Mouse (Mus musculus) megakaryocyte-erythroid progenitor cell, adult 5-6 weeks (primary cell): Measurements from ENCODE around the gene Olfr1136. TPM values are rescaled to one million over a fixed set of nuclear protein-coding genes. Genes with fewer than 3 reads are reported as not detected.

Source experiments
- ATAC-seq: replicated peaks from 2 replicates; pipeline ENCODE4 v1.8.0; 2016; ENCODE audit warnings: mild to moderate bottlenecking, inconsistent platforms; ENCODE audit not compliant: severe bottlenecking, poor library complexity, low FRiP score, low TSS enrichment
- total RNA-seq, 2 experiments: library from RNA; stranded (forward) in 1 of 2; stranded (reverse) in 1 of 2; fragments of 200-1000, 215-1000 nt in 1 of 2; fragments of >200 nt in 1 of 2; fragmentation: Nextera tagmentation in 1 of 2; gene quantifications; 2 replicates each; pipeline ENCODE4 v1.2.3; 2014 to 2017

Olfr1136 gene
- total RNA-seq (2014; fragmentation: Nextera tagmentation) (not detected in 2 replicates), total RNA-seq (2017) (not detected in 2 replicates)

- ATAC-seq: no peak
Measured at GRCm38 (mm10) chr2:87693847-87694246, at the start of gene Olfr1136. TSS of gene Olfr1136 (minus strand) at chr2:87693947.

- no peak for ATAC-seq
Measured at GRCm38 (mm10) chr2:87743452-87743851, 49.7 kb upstream of the Olfr1136 start, which contains the start of gene Olfr1140. TSS of gene Olfr1140 (plus strand) at chr2:87743752.

DNA sequence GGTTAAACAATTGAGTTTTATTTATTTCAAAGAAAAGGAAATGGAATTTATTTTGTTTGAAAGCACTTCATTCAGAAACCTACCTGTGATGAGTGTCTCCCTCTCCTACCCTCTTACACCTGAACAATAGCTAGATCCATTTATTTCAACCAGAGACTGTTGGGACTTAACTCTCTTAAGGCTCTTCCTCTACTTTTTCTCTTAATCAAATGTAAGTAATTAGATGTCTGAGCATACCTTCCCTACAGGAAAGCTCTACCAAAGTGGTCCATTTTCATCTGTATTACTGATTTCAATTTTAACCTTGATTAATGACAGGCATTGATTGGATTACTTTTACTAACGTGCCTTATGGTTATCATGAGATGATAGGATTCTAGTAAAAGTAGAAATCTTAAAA is 46.1 kb upstream of the Olfr1136 start, which contains the start of gene Olfr1138:
Olfr1138 (minus strand) TSS at position 101 of the 400 bp plus-strand sequence.
- ATAC-seq: no peak

GRCm38 (mm10) chr2:87713079-87713478 is 19.3 kb upstream of the Olfr1136 start, which contains the start of gene Olfr1137:
TSS of gene Olfr1137 (minus strand) at chr2:87713179.
- ATAC-seq: no peak

- ATAC-seq: no peak
Measured at GRCm38 (mm10) chr2:87673564-87673963, 20.2 kb downstream of the Olfr1136 start, which contains the start of gene Olfr1135. TSS of gene Olfr1135 (minus strand) at chr2:87673664.

DNA sequence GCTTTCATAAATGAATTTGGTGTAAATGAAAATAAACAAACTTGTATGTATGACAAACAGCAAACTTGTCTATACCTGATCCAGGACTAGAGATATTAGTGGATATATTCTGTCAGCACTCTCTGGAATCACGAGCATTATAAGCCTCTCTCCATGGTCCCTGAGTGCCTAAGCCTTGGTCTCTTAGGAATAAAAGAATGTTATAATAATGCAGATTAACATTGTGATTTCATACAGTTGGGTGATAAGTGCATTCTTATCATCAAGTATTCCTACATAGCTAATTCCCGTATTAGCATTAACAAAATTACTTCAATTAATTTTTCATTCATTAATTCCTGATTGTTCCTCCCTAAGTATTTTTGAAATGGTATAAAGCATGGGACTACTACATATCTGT is 35.4 kb downstream of the Olfr1136 start, which contains the start of gene Olfr1134:
Olfr1134 (minus strand) TSS at position 101 of the 400 bp plus-strand sequence.
- ATAC-seq: no peak

- no peak for ATAC-seq
Measured at GRCm38 (mm10) chr2:87647274-87647673, 46.5 kb downstream of the Olfr1136 start, which contains the start of gene Olfr1133. TSS of gene Olfr1133 (minus strand) at chr2:87647374.

Other genes starting within 250 kb of the Olfr1136 start
- not detected in 2 replicates for gene Olfr1126, start 240.0 kb downstream of the Olfr1136 start, total RNA-seq (2014; fragmentation: Nextera tagmentation)
- gene Olfr1126, start 240.0 kb downstream of the Olfr1136 start, total RNA-seq (2017): not detected in 2 replicates
- gene Pramel7, start 196.9 kb downstream of the Olfr1136 start, total RNA-seq (2014; fragmentation: Nextera tagmentation): not detected in 2 replicates
- gene Pramel7, start 196.9 kb downstream of the Olfr1136 start, total RNA-seq (2017): not detected in 2 replicates
- not detected in 2 replicates for gene Pramel6, start 187.4 kb downstream of the Olfr1136 start, total RNA-seq (2014; fragmentation: Nextera tagmentation)
- gene Pramel6, start 187.4 kb downstream of the Olfr1136 start, total RNA-seq (2017): not detected in 2 replicates
- not detected in 2 replicates for gene Olfr153, start 162.2 kb downstream of the Olfr1136 start, total RNA-seq (2014; fragmentation: Nextera tagmentation)
- gene Olfr153, start 162.2 kb downstream of the Olfr1136 start, total RNA-seq (2017): not detected in 2 replicates
- gene Olfr1128, start 148.4 kb downstream of the Olfr1136 start, total RNA-seq (2014; fragmentation: Nextera tagmentation): not detected in 2 replicates
- gene Olfr1128, start 148.4 kb downstream of the Olfr1136 start, total RNA-seq (2017): not detected in 2 replicates
- gene Olfr1129, start 120.0 kb downstream of the Olfr1136 start, total RNA-seq (2014; fragmentation: Nextera tagmentation): not detected in 2 replicates
- not detected in 2 replicates for gene Olfr1129, start 120.0 kb downstream of the Olfr1136 start, total RNA-seq (2017)
- gene Olfr1130, start 87.7 kb downstream of the Olfr1136 start, total RNA-seq (2014; fragmentation: Nextera tagmentation): not detected in 2 replicates
- gene Olfr1130, start 87.7 kb downstream of the Olfr1136 start, total RNA-seq (2017): not detected in 2 replicates
- not detected in 2 replicates for gene Olfr1131, start 66.8 kb downstream of the Olfr1136 start, total RNA-seq (2014; fragmentation: Nextera tagmentation)
- gene Olfr1131, start 66.8 kb downstream of the Olfr1136 start, total RNA-seq (2017): not detected in 2 replicates
- not detected in 2 replicates for gene Olfr1132, start 56.4 kb downstream of the Olfr1136 start, total RNA-seq (2014; fragmentation: Nextera tagmentation)
- not detected in 2 replicates for gene Olfr1132, start 56.4 kb downstream of the Olfr1136 start, total RNA-seq (2017)
- not detected in 2 replicates for gene Olfr1133, start 46.6 kb downstream of the Olfr1136 start, total RNA-seq (2014; fragmentation: Nextera tagmentation)
- not detected in 2 replicates for gene Olfr1133, start 46.6 kb downstream of the Olfr1136 start, total RNA-seq (2017)
- gene Olfr1134, start 35.5 kb downstream of the Olfr1136 start, total RNA-seq (2014; fragmentation: Nextera tagmentation): not detected in 2 replicates
- gene Olfr1134, start 35.5 kb downstream of the Olfr1136 start, total RNA-seq (2017): not detected in 2 replicates
- not detected in 2 replicates for gene Olfr1135, start 20.3 kb downstream of the Olfr1136 start, total RNA-seq (2014; fragmentation: Nextera tagmentation)
- not detected in 2 replicates for gene Olfr1135, start 20.3 kb downstream of the Olfr1136 start, total RNA-seq (2017)
- not detected in 2 replicates for gene Olfr1137, start 19.2 kb upstream of the Olfr1136 start, total RNA-seq (2014; fragmentation: Nextera tagmentation)
- gene Olfr1137, start 19.2 kb upstream of the Olfr1136 start, total RNA-seq (2017): not detected in 2 replicates
- not detected in 2 replicates for gene Olfr1138, start 46.0 kb upstream of the Olfr1136 start, total RNA-seq (2014; fragmentation: Nextera tagmentation)
- not detected in 2 replicates for gene Olfr1138, start 46.0 kb upstream of the Olfr1136 start, total RNA-seq (2017)
- gene Olfr1140, start 49.8 kb upstream of the Olfr1136 start, total RNA-seq (2014; fragmentation: Nextera tagmentation): not detected in 2 replicates
- not detected in 2 replicates for gene Olfr1140, start 49.8 kb upstream of the Olfr1136 start, total RNA-seq (2017)
- gene Olfr1141, start 60.0 kb upstream of the Olfr1136 start, total RNA-seq (2014; fragmentation: Nextera tagmentation): not detected in 2 replicates
- gene Olfr1141, start 60.0 kb upstream of the Olfr1136 start, total RNA-seq (2017): not detected in 2 replicates
- gene Olfr152, start 85.5 kb upstream of the Olfr1136 start, total RNA-seq (2014; fragmentation: Nextera tagmentation): not detected in 2 replicates
- gene Olfr152, start 85.5 kb upstream of the Olfr1136 start, total RNA-seq (2017): not detected in 2 replicates
- not detected in 2 replicates for gene Olfr1143, start 106.6 kb upstream of the Olfr1136 start, total RNA-seq (2014; fragmentation: Nextera tagmentation)
- not detected in 2 replicates for gene Olfr1143, start 106.6 kb upstream of the Olfr1136 start, total RNA-seq (2017)
- gene Olfr1145, start 115.9 kb upstream of the Olfr1136 start, total RNA-seq (2014; fragmentation: Nextera tagmentation): not detected in 2 replicates
- not detected in 2 replicates for gene Olfr1145, start 115.9 kb upstream of the Olfr1136 start, total RNA-seq (2017)
- gene Olfr1148, start 136.6 kb upstream of the Olfr1136 start, total RNA-seq (2014; fragmentation: Nextera tagmentation): not detected in 2 replicates
- gene Olfr1148, start 136.6 kb upstream of the Olfr1136 start, total RNA-seq (2017): not detected in 2 replicates
- not detected in 2 replicates for gene Olfr1150-ps1, start 150.0 kb upstream of the Olfr1136 start, total RNA-seq (2014; fragmentation: Nextera tagmentation)
- not detected in 2 replicates for gene Olfr1150-ps1, start 150.0 kb upstream of the Olfr1136 start, total RNA-seq (2017)
- not detected in 2 replicates for gene Olfr1151, start 161.9 kb upstream of the Olfr1136 start, total RNA-seq (2014; fragmentation: Nextera tagmentation)
- not detected in 2 replicates for gene Olfr1151, start 161.9 kb upstream of the Olfr1136 start, total RNA-seq (2017)
- gene Olfr1152, start 172.5 kb upstream of the Olfr1136 start, total RNA-seq (2014; fragmentation: Nextera tagmentation): not detected in 2 replicates
- not detected in 2 replicates for gene Olfr1152, start 172.5 kb upstream of the Olfr1136 start, total RNA-seq (2017)
- not detected in 2 replicates for gene Olfr1153, start 201.0 kb upstream of the Olfr1136 start, total RNA-seq (2014; fragmentation: Nextera tagmentation)
- gene Olfr1153, start 201.0 kb upstream of the Olfr1136 start, total RNA-seq (2017): not detected in 2 replicates
- not detected in 2 replicates for gene Olfr1154, start 211.2 kb upstream of the Olfr1136 start, total RNA-seq (2014; fragmentation: Nextera tagmentation)
- gene Olfr1154, start 211.2 kb upstream of the Olfr1136 start, total RNA-seq (2017): not detected in 2 replicates